Mouse (Mus musculus): ENCODE results near the gene Dapk1. TPM values are rescaled to one million over a fixed set of nuclear protein-coding genes. Genes with fewer than 3 reads are reported as not detected.

The Dapk1 gene
- total and polyA plus RNA-seq, 3 experiments, result 26.0 to 27.1 (median 26.3) TPM

DNA sequence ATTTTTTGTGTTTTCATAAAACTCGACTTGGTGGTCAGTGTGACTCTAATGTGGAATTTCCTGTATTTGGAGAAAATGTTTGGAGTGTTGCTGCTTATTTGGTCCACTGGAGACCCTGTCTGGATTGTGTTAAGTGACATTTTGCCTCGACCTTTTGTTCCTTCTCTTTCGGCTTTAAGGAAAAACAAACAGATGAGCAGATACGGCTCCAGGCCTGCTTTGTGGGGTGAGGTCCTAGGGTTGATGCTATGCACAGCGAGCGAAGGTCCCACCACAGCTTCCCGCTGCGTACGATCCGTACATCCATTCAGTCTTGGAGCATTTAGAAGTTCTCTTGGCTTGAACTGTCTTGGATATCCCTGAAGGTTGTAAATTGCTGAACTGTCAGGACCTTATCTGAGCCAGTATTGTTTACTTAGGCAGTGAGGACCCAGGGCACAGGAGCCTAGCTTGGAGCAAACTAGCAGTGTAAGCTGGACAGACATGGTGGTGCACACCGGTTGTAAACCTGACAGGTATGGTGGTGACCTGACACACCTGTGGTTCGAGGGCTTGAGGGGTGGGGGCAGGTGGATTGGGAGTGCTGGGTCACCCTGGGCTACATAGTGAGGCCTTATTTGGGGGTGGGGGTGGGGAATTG is 84.4 kb downstream of the Dapk1 start:
- WGBS, result 58% methylated on average over 12 of the region's 12 CpGs
- H3K27me3 ChIP-seq (ENCODE audit: control insufficient read depth, insufficient read depth, low read length), result no peaks in the 10 kb centered on the region
- no peak for DNase-seq
- no peak overlapping the region for H3K9ac ChIP-seq (ENCODE audit: low read depth, low read length)
- no peak for TF ChIP-seq POLR2A (IDR thresholded peaks at IDR 0.05; ENCODE audit: insufficient read depth, low read depth, low read length)
- no peak for TF ChIP-seq CTCF (IDR thresholded peaks at IDR 0.05)
- TF ChIP-seq EP300 (IDR thresholded peaks at IDR 0.05; ENCODE audit: insufficient read depth, low read depth, low read length), result no peak
- H3K27ac ChIP-seq, result no peak overlapping the region
- no peaks in the 10 kb centered on the region for H3K36me3 ChIP-seq (ENCODE audit: control insufficient read depth, insufficient read depth, low read length)
- peaks cover 16% of the 10 kb centered on the region for H3K4me1 ChIP-seq (ENCODE audit: control insufficient read depth, insufficient read depth, low read length)
- intact Hi-C loops (cut with DNase I), result loop anchor here (5.0 kb wide), 1 partner anchor 84 kb away; the partner anchor contains the start of gene Dapk1
- H3K79me2 ChIP-seq (replicated peaks; ENCODE audit: control insufficient read depth, insufficient read depth, low read length), result no peaks in the 10 kb centered on the region
- no peak overlapping the region for H3K4me3 ChIP-seq

- no peak for TF ChIP-seq POLR2A (IDR thresholded peaks at IDR 0.05; ENCODE audit: insufficient read depth, low read depth, low read length)
- TF ChIP-seq CTCF (IDR thresholded peaks at IDR 0.05), result no peak
- TF ChIP-seq EP300 (IDR thresholded peaks at IDR 0.05; ENCODE audit: insufficient read depth, low read depth, low read length), result no peak
- no peak overlapping the region; the same call in 1 of the 2 replicates for H3K27ac ChIP-seq
- no peaks in the 10 kb centered on the region for H3K36me3 ChIP-seq (ENCODE audit: control insufficient read depth, insufficient read depth, low read length)
- WGBS, result 23% methylated on average over 12 of the region's 12 CpGs
- H3K4me1 ChIP-seq (ENCODE audit: control insufficient read depth, insufficient read depth, low read length), result peaks cover 16% of the 10 kb centered on the region
- no peak overlapping the region for H3K9ac ChIP-seq (ENCODE audit: low read depth, low read length)
- no peaks in the 10 kb centered on the region for H3K27me3 ChIP-seq (ENCODE audit: control insufficient read depth, insufficient read depth, low read length)
- intact Hi-C loops (cut with DNase I), result loop anchor here (5.0 kb wide), 1 partner anchor 85 kb away; the partner anchor contains the start of gene Dapk1
- H3K79me2 ChIP-seq (replicated peaks; ENCODE audit: control insufficient read depth, insufficient read depth, low read length), result no peaks in the 10 kb centered on the region
- peak; percentile 61 to 62 for DNase-seq
- no peak overlapping the region for H3K4me3 ChIP-seq
These were observed 85.2 kb downstream of the Dapk1 start for GRCm38 (mm10) chr13:60686967-60687366.

GRCm38 (mm10) chr13:60687462-60687861 is 85.7 kb downstream of the Dapk1 start:
- Histone ChIP-seq H3K4me1 (ENCODE audit: control insufficient read depth, insufficient read depth, low read length) (peaks cover 16% of the 10 kb centered on the region), H3K27me3 (ENCODE audit: control insufficient read depth, insufficient read depth, low read length) (no peaks in the 10 kb centered on the region), H3K36me3 (ENCODE audit: control insufficient read depth, insufficient read depth, low read length) (no peaks in the 10 kb centered on the region), H3K4me3 (no peak overlapping the region), H3K27ac (no peak overlapping the region; the same call in 1 of the 2 replicates), H3K79me2 (replicated peaks; ENCODE audit: control insufficient read depth, insufficient read depth, low read length) (no peaks in the 10 kb centered on the region), H3K9ac (ENCODE audit: low read depth, low read length) (no peak overlapping the region)
- no peak for TF ChIP-seq EP300 (IDR thresholded peaks at IDR 0.05; ENCODE audit: insufficient read depth, low read depth, low read length)
- no peak for TF ChIP-seq POLR2A (IDR thresholded peaks at IDR 0.05; ENCODE audit: insufficient read depth, low read depth, low read length)
- TF ChIP-seq CTCF (IDR thresholded peaks at IDR 0.05), result no peak
- DNase-seq, result no peak
- intact Hi-C loops (cut with DNase I), result loop anchor here (5.0 kb wide), 1 partner anchor 85 kb away; the partner anchor contains the start of gene Dapk1
- 53% methylated on average over 4 of the region's 4 CpGs for WGBS

DNA sequence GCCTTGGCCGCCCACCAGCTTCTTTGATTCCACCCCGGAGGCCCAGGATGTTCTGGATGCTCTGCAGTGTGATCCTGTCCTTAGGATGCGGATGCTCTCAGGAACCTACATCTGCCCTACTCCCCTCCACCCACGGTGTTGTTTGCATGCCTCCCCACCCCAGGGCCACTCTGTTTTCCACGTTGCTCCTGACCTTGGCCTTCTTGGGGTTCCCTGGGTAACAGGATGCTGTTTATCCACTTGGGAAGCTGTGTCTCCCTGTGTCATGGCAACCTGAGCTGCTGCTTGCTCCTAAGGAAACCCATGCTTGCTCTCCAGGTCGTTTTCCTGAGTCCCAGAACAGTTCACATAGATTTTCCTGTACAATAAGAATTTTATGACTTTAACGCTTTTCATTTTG is 86.1 kb downstream of the Dapk1 start:
- Histone ChIP-seq H3K79me2 (replicated peaks; ENCODE audit: control insufficient read depth, insufficient read depth, low read length) (no peaks in the 10 kb centered on the region), H3K27me3 (ENCODE audit: control insufficient read depth, insufficient read depth, low read length) (no peaks in the 10 kb centered on the region), H3K4me3 (no peak overlapping the region), H3K4me1 (ENCODE audit: control insufficient read depth, insufficient read depth, low read length) (peaks cover 16% of the 10 kb centered on the region), H3K27ac (no peak overlapping the region), H3K36me3 (ENCODE audit: control insufficient read depth, insufficient read depth, low read length) (no peaks in the 10 kb centered on the region), H3K9ac (ENCODE audit: low read depth, low read length) (no peak overlapping the region)
- no peak for DNase-seq
- WGBS, result 57% methylated on average over 7 of the region's 7 CpGs
- TF ChIP-seq POLR2A (IDR thresholded peaks at IDR 0.05; ENCODE audit: insufficient read depth, low read depth, low read length) (no peak), CTCF (IDR thresholded peaks at IDR 0.05) (no peak), EP300 (IDR thresholded peaks at IDR 0.05; ENCODE audit: insufficient read depth, low read depth, low read length) (no peak)
- intact Hi-C loops (cut with DNase I), result loop anchor here (5.0 kb wide), 1 partner anchor 86 kb away; the partner anchor contains the start of gene Dapk1

- no peak overlapping the region for H3K9ac ChIP-seq (ENCODE audit: low read depth, low read length)
- intact Hi-C loops (cut with DNase I), result no loop called here
- TF ChIP-seq EP300 (IDR thresholded peaks at IDR 0.05; ENCODE audit: insufficient read depth, low read depth, low read length) (no peak), CTCF (IDR thresholded peaks at IDR 0.05) (no peak)
- H3K36me3 ChIP-seq (ENCODE audit: control insufficient read depth, insufficient read depth, low read length), result no peaks in the 10 kb centered on the region
- H3K27ac ChIP-seq, result no peak overlapping the region
- H3K4me1 ChIP-seq (ENCODE audit: control insufficient read depth, insufficient read depth, low read length), result peaks cover 6% of the 10 kb centered on the region
- no peak overlapping the region for H3K4me3 ChIP-seq
- 97% methylated on average over 2 of the region's 2 CpGs for WGBS
- H3K27me3 ChIP-seq (ENCODE audit: control insufficient read depth, insufficient read depth, low read length), result no peaks in the 10 kb centered on the region
- no peak for DNase-seq
- H3K79me2 ChIP-seq (replicated peaks; ENCODE audit: control insufficient read depth, insufficient read depth, low read length), result no peaks in the 10 kb centered on the region; the same call in 1 of the 2 replicates
These were observed 89.2 kb downstream of the Dapk1 start for GRCm38 (mm10) chr13:60690921-60691320.

DNA sequence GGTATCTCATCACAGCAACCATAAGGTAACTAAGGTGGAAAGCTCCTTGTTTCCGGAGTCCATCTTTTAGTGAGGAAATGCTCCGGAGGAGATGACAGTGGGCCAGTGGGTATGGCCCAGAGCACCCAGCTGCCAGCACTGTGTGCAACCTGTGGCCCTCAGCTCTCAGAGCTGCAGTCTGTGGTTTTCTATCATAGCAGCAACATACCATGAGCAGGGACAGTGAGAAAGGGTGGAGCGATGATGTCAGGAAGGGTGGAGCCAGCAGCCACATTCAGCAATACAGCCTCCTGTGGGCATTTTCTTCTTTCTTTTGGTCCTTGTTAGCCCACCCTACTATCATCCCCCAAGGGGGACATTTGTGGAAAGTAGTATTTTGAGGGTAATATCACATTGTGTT is 90.2 kb downstream of the Dapk1 start:
- no peaks in the 10 kb centered on the region for H3K36me3 ChIP-seq (ENCODE audit: control insufficient read depth, insufficient read depth, low read length)
- no peaks in the 10 kb centered on the region; the same call in 1 of the 2 replicates for H3K79me2 ChIP-seq (replicated peaks; ENCODE audit: control insufficient read depth, insufficient read depth, low read length)
- DNase-seq, result no peak
- WGBS, result 95% methylated on average over 3 of the region's 3 CpGs
- no peak overlapping the region for H3K27ac ChIP-seq
- no peak for TF ChIP-seq CTCF (IDR thresholded peaks at IDR 0.05)
- no peak for TF ChIP-seq POLR2A (IDR thresholded peaks at IDR 0.05; ENCODE audit: insufficient read depth, low read depth, low read length)
- TF ChIP-seq EP300 (IDR thresholded peaks at IDR 0.05; ENCODE audit: insufficient read depth, low read depth, low read length), result no peak
- intact Hi-C loops (cut with DNase I), result no loop called here
- H3K9ac ChIP-seq (ENCODE audit: low read depth, low read length), result no peak overlapping the region
- H3K4me3 ChIP-seq, result no peak overlapping the region
- H3K4me1 ChIP-seq (ENCODE audit: control insufficient read depth, insufficient read depth, low read length), result peaks cover 2% of the 10 kb centered on the region
- H3K27me3 ChIP-seq (ENCODE audit: control insufficient read depth, insufficient read depth, low read length), result no peaks in the 10 kb centered on the region

Measured in heart, adult 2 months (tissue).